Mouse (Mus musculus) cortical plate, adult 2 months (tissue): ENCODE measurements around the gene Rnf38.

Experiments
- CTCF ChIP-seq: fragments of 200-500 bp; IDR thresholded peaks from 2 replicates; pipeline ENCODE4 v1.5.1; 2011; ENCODE audit warnings: mild to moderate bottlenecking, control low read depth, low read length; ENCODE audit not compliant: insufficient read depth; ENCODE audit errors: extremely low read depth
- POLR2A ChIP-seq: fragments of 200-500 bp; IDR thresholded peaks from 2 replicates; pipeline ENCODE4 v1.6.1; 2011; ENCODE audit warnings: mild to moderate bottlenecking, low read length, control low read depth; ENCODE audit not compliant: insufficient read depth; ENCODE audit errors: extremely low read depth

DNA sequence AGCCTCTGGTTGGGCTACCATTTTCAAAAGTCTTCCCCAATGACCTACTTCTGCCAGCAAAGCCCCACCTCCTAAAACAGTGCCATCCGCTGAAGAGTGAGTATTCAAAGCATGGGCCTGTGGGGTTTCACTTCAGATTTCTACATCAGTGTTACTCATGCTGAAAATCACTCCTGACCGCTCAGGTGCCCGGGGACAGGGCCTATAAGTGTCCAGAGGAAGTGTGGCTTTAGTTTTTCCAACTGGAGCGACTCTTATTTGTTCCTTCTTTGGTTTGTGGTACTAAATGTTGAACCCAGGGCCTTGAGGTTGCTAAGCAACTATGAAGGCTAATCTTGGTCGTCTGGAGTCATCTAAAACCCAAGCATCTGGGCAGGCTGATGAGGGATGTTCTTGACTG is 21.0 kb upstream of the Rnf38 start:
- TF ChIP-seq POLR2A: no peak
- TF ChIP-seq CTCF: no peak
